Mouse (Mus musculus) kidney, embryonic 14.5 days (tissue): Measurements from ENCODE around the gene Hmgxb4. TPM values are rescaled to one million over a fixed set of nuclear protein-coding genes. Genes with fewer than 3 reads are reported as not detected.
"Not testable (repeated sequence)": the region's sequence is repeated elsewhere in the genome, so short reads cannot be mapped to it uniquely, and the experiment has no call there.

Experiments used
- ATAC-seq: fragments of 200-750 bp; cut with Nextera tagmentation; 2 replicates; pipeline ENCODE4 v1.8.0; 2017; ENCODE audit warnings: moderate number of reproducible peaks, mild to moderate bottlenecking, moderate TSS enrichment, moderate library complexity; ENCODE audit not compliant: low FRiP score, low TSS enrichment
- H3K27ac ChIP-seq: fragments of 300-500 bp; sonication (generic); 2 replicates; pipeline ENCODE4 v1.5.1; 2014; ENCODE audit warnings: low read depth, mild to moderate bottlenecking, low read length, moderate library complexity, mixed read lengths
- H3K27me3 ChIP-seq: fragments of 300-500 bp; sonication (generic); 2 replicates; pipeline ENCODE4 v1.6.1; 2014; ENCODE audit warnings: mild to moderate bottlenecking, low read length; ENCODE audit not compliant: control insufficient read depth, insufficient read depth
- H3K36me3 ChIP-seq: fragments of 300-500 bp; sonication (generic); 2 replicates; pipeline ENCODE4 v1.6.1; 2014; ENCODE audit warnings: low read length, mixed read lengths; ENCODE audit not compliant: control insufficient read depth, insufficient read depth
- H3K4me1 ChIP-seq: fragments of 300-500 bp; sonication (generic); 2 replicates; pipeline ENCODE4 v1.6.1; 2014; ENCODE audit warnings: low read length, mixed read lengths; ENCODE audit not compliant: control insufficient read depth, insufficient read depth
- H3K4me2 ChIP-seq: fragments of 300-500 bp; sonication (generic); replicated peaks from 2 replicates; pipeline ENCODE4 v1.6.1; 2014; ENCODE audit warnings: low read depth, mild to moderate bottlenecking, low read length
- H3K4me3 ChIP-seq: fragments of 300-500 bp; sonication (generic); 2 replicates; pipeline ENCODE4 v1.5.1; 2014; ENCODE audit warnings: mild to moderate bottlenecking, low read length
- H3K9ac ChIP-seq: fragments of 300-500 bp; sonication (generic); 2 replicates; pipeline ENCODE4 v1.6.1; 2014; ENCODE audit warnings: low read depth, mild to moderate bottlenecking, low read length, moderate library complexity
- H3K9me3 ChIP-seq: fragments of 300-500 bp; sonication (generic); 2 replicates; pipeline ENCODE4 v1.6.1; 2016; ENCODE audit warnings: low read length; ENCODE audit not compliant: control insufficient read depth
- WGBS: fragments of 180-500 bp; shearing (Covaris S2); extraction: QIAGEN DNeasy Blood & Tissue Kit; methylation state at CpG from one replicate; pipeline ENCODE4 v1.1.7; 2014; 5-methylcytosine and 5-hydroxymethylcytosine counted together
- polyA plus RNA-seq: library from polyadenylated mRNA; unstranded; fragments of >200 nt; fragmentation: Nextera tagmentation; extraction: Ambion mirVana; gene quantifications from 2 replicates; pipeline ENCODE4 v1.2.1, GENCODE M21; 2014

Hmgxb4 gene
- 45.6 and 55.4 TPM in 2 replicates for polyA plus RNA-seq

DNA sequence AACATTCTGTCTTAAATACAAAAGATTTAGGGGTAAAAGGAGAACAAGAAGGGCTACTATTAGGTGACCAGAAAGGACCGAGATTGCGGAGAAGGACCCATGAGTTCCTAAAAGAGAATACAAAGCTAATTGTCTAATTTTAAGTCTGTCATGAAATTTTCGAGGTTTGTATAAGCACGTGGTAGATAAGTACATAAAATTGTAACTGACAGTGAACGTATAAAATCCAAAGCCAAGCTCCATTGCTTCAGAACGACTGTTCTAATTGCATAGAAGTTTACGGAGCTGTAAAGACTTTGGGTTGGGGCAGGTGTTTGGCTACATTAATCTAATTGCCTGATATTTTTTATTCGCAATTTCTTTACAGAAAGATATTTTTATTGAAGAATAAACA, at the start of gene Hmgxb4:
Gene Hmgxb4, plus strand, starts transcription at position 276 of the 394 bp plus-strand sequence.
- Histone ChIP-seq H3K36me3 (no peaks in the 10 kb centered on the region), H3K9me3 (no peaks in the 10 kb centered on the region), H3K27ac (peak within 1 kb of the TSS; percentile 96), H3K4me2 (peak within 1 kb of the TSS; percentile 64), H3K4me1 (0 out of 2 replicates have a peak, but pooled peaks cover 4% of the 10 kb centered on the region), H3K9ac (peak within 1 kb of the TSS; percentile 99), H3K4me3 (peak within 1 kb of the TSS; percentile 93), H3K27me3 (no peaks in the 10 kb centered on the region)
- ATAC-seq = 0 out of 2 replicates have a peak, but pooled peaks have one; percentile 4
- 9% methylated on average over 8 of the region's 8 CpGs for WGBS

GRCm38 (mm10) chr8:74949445-74949844, 43.7 kb upstream of the Hmgxb4 start:
- H3K9ac ChIP-seq = no peak overlapping the region
- H3K27me3 ChIP-seq = no peaks in the 10 kb centered on the region
- H3K27ac ChIP-seq = no peak overlapping the region
- H3K36me3 ChIP-seq = no peaks in the 10 kb centered on the region
- H3K4me2 ChIP-seq = no peak overlapping the region
- H3K4me3 ChIP-seq = no peak overlapping the region
- H3K4me1 ChIP-seq = no peaks in the 10 kb centered on the region
- no peaks in the 10 kb centered on the region for H3K9me3 ChIP-seq
- WGBS = 89% methylated on average over 1 of the region's 1 CpGs
- no peak for ATAC-seq

- Histone ChIP-seq H3K27me3 (no peaks in the 10 kb centered on the region), H3K27ac (no peak overlapping the region), H3K9ac (no peak overlapping the region), H3K4me1 (no peaks in the 10 kb centered on the region), H3K9me3 (no peaks in the 10 kb centered on the region), H3K36me3 (no peaks in the 10 kb centered on the region), H3K4me3 (no peak overlapping the region), H3K4me2 (no peak overlapping the region)
- 73% methylated on average over 5 of the region's 5 CpGs for WGBS
- no peak for ATAC-seq
These were observed 29.2 kb upstream of the Hmgxb4 start for GRCm38 (mm10) chr8:74963983-74964382.

GRCm38 (mm10) chr8:74970286-74970685, 22.9 kb upstream of the Hmgxb4 start:
- not testable (repeated sequence) for H3K27ac ChIP-seq, ATAC-seq, H3K27me3 ChIP-seq, H3K36me3 ChIP-seq, H3K9me3 ChIP-seq, H3K4me3 ChIP-seq, H3K4me2 ChIP-seq, H3K9ac ChIP-seq, H3K4me1 ChIP-seq
- 93% methylated on average over 3 of the region's 3 CpGs for WGBS

DNA sequence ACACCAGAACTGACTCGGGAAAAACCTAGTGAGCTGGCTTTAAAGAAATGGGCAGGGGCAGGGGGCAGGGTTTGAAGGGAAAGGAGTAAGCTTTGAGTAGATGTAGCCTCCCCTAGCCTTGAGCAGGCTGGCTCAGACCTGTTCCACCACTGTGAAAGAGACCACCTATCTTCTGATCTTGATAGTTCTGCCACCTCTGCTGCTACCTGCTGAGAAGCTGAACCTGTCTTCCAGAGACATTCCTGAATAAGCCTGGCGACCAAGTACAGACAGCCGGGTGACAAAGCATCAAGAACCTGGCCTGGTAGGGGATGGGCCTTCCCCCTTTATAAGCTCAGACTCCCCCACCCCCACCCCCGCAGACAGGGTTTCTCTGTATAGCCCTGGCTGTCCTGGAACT, 21.5 kb upstream of the Hmgxb4 start:
- no peaks in the 10 kb centered on the region for H3K9me3 ChIP-seq
- no peak overlapping the region for H3K27ac ChIP-seq
- H3K27me3 ChIP-seq = no peaks in the 10 kb centered on the region
- no peaks in the 10 kb centered on the region for H3K36me3 ChIP-seq
- no peaks in the 10 kb centered on the region for H3K4me1 ChIP-seq
- H3K4me3 ChIP-seq = no peak overlapping the region
- no peak for ATAC-seq
- H3K4me2 ChIP-seq = no peak overlapping the region
- 89% methylated on average over 4 of the region's 4 CpGs for WGBS
- H3K9ac ChIP-seq = no peak overlapping the region

GRCm38 (mm10) chr8:74972322-74972883, 20.8 kb upstream of the Hmgxb4 start:
- Histone ChIP-seq H3K4me3 (no peak overlapping the region), H3K27me3 (no peaks in the 10 kb centered on the region), H3K4me2 (no peak overlapping the region), H3K36me3 (no peaks in the 10 kb centered on the region), H3K9ac (no peak overlapping the region), H3K9me3 (no peaks in the 10 kb centered on the region), H3K4me1 (no peaks in the 10 kb centered on the region), H3K27ac (no peak overlapping the region)
- no peak for ATAC-seq
- WGBS = 83% methylated on average over 7 of the region's 7 CpGs

DNA sequence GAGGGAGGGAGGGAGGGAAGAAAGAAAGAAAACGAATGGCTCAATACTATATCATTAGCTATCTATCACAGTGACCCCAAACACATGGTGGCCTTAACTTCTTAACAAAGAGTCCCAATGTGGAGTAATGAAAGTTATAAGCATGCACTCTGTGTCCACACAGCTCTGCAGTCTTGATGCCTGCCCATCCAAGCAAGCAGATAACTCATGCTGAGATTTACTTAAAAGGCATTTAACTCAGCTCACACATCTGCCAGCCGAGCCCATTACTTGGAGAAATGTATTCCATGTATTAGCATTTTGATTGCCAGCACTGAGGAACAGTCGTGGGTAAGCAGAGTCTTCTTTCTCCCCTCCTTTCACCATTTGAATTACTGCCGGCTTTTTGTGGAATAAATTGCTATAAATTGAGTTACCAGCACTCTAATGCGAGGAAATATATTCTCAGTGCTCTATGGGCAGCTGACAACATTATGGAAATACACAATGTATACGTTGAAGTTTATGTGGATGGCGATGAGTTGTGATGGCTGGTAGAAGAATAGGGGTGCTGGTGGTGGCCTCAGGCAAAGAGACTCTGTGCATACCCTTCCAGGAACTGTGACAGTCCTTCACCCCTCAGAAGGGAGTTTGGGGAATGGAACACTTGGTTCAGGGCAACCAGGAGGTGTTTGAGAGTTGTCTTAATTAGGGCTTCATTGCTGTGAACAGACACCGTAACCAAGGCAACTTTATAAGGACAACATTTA, 19.9 kb upstream of the Hmgxb4 start:
- Histone ChIP-seq H3K9ac (no peak overlapping the region), H3K4me2 (no peak overlapping the region), H3K27me3 (no peaks in the 10 kb centered on the region), H3K9me3 (no peaks in the 10 kb centered on the region), H3K4me1 (no peaks in the 10 kb centered on the region), H3K36me3 (no peaks in the 10 kb centered on the region), H3K4me3 (no peak overlapping the region), H3K27ac (no peak overlapping the region)
- no peak for ATAC-seq
- 84% methylated on average over 8 of the region's 8 CpGs for WGBS

GRCm38 (mm10) chr8:74973904-74974303, 19.3 kb upstream of the Hmgxb4 start:
- H3K9me3 ChIP-seq = no peaks in the 10 kb centered on the region
- no peaks in the 10 kb centered on the region for H3K4me1 ChIP-seq
- ATAC-seq = no peak
- no peak overlapping the region for H3K9ac ChIP-seq
- no peaks in the 10 kb centered on the region for H3K36me3 ChIP-seq
- no peak overlapping the region for H3K27ac ChIP-seq
- no peak overlapping the region for H3K4me2 ChIP-seq
- no peaks in the 10 kb centered on the region for H3K27me3 ChIP-seq
- 75% methylated on average over 2 of the region's 2 CpGs for WGBS
- no peak overlapping the region for H3K4me3 ChIP-seq

- H3K9me3 ChIP-seq = no peaks in the 10 kb centered on the region
- 82% methylated on average over 1 of the region's 1 CpGs for WGBS
- no peak overlapping the region for H3K9ac ChIP-seq
- ATAC-seq = no peak
- no peaks in the 10 kb centered on the region for H3K36me3 ChIP-seq
- H3K4me3 ChIP-seq = no peak overlapping the region
- H3K4me1 ChIP-seq = no peaks in the 10 kb centered on the region
- H3K4me2 ChIP-seq = no peak overlapping the region
- H3K27ac ChIP-seq = no peak overlapping the region
- H3K27me3 ChIP-seq = no peaks in the 10 kb centered on the region
These were observed 15.7 kb upstream of the Hmgxb4 start for GRCm38 (mm10) chr8:74977427-74977826.
